Mouse (Mus musculus) forebrain, embryonic 11.5 days (tissue): ENCODE results near the gene Mast4. TPM values are rescaled to one million over a fixed set of nuclear protein-coding genes. Genes with fewer than 3 reads are reported as not detected.
A peak's percentile ranks its signal among the peaks of the same experiment; 100 is the strongest.

Experiments used
- ATAC-seq: fragments of 200-750 bp; cut with Nextera tagmentation; replicated peaks from 2 replicates; pipeline ENCODE4 v1.8.0; 2017; ENCODE audit warnings: moderate TSS enrichment; ENCODE audit not compliant: low FRiP score
- DNase-seq: peaks from one replicate; pipeline ENCODE4 v3.0.0-alpha.2; 2017; ENCODE audit warnings: low spot score
- H3K27ac ChIP-seq: fragments of 300-500 bp; sonication (generic); 2 replicates; pipeline ENCODE4 v1.5.1; 2014; ENCODE audit warnings: low read depth, low read length
- H3K27me3 ChIP-seq: fragments of 300-500 bp; sonication (generic); 2 replicates; pipeline ENCODE4 v1.6.1; 2014; ENCODE audit warnings: mild to moderate bottlenecking, low read length, mixed read lengths; ENCODE audit not compliant: control insufficient read depth, insufficient read depth
- H3K36me3 ChIP-seq: fragments of 300-500 bp; sonication (generic); 2 replicates; pipeline ENCODE4 v1.6.1; 2014; ENCODE audit warnings: mild to moderate bottlenecking, low read length, moderate library complexity, mixed read lengths; ENCODE audit not compliant: control insufficient read depth, insufficient read depth
- H3K4me1 ChIP-seq: fragments of 300-500 bp; sonication (generic); replicated peaks from 2 replicates; pipeline ENCODE4 v1.6.1; 2014; ENCODE audit warnings: low read length, mixed read lengths; ENCODE audit not compliant: control insufficient read depth, insufficient read depth
- H3K4me2 ChIP-seq: fragments of 300-500 bp; sonication (generic); 2 replicates; pipeline ENCODE4 v1.6.1; 2014; ENCODE audit warnings: low read depth, mild to moderate bottlenecking, low read length, moderate library complexity, mixed read lengths; ENCODE audit not compliant: severe bottlenecking
- H3K4me3 ChIP-seq: fragments of 300-500 bp; sonication (generic); 2 replicates; pipeline ENCODE4 v1.5.1; 2014; ENCODE audit warnings: low read depth, low read length
- H3K9ac ChIP-seq: fragments of 300-500 bp; sonication (generic); 2 replicates; pipeline ENCODE4 v1.6.1; 2014; ENCODE audit warnings: low read length
- H3K9me3 ChIP-seq: fragments of 300-500 bp; sonication (generic); 2 replicates; pipeline ENCODE4 v1.6.1; 2016; ENCODE audit warnings: low read length, mixed read lengths; ENCODE audit not compliant: control insufficient read depth
- WGBS: fragments of 180-500 bp; shearing (Covaris S2); extraction: QIAGEN DNeasy Blood & Tissue Kit; methylation state at CpG from one replicate; pipeline ENCODE4 v1.1.7; 2014; 5-methylcytosine and 5-hydroxymethylcytosine counted together
- polyA plus RNA-seq: library from polyadenylated mRNA; unstranded; fragments of >200 nt; fragmentation: Nextera tagmentation; extraction: Ambion mirVana; gene quantifications from 2 replicates; pipeline ENCODE4 v1.2.1, GENCODE M21; 2014

Gene Mast4
- polyA plus RNA-seq, 1 experiment from 2014 or later: 23.5 TPM

DNA sequence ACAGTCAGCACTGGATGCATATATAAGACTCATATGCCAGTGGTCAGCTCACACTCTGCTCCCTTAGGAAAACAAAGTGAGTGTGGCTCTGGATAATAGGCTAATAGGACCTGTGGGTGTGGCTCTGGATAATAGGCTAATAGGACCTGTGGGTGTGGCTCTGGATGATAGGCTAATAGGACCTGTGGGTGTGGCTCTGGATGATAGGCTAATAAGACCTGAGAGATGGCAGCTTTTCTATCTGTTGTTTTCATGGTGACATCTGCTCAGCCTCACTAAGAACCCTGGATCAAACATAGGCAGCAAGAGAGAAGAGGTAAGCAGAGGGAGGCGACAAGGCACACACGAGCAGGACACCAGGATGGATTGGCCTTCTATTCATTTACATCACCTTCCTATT lies 483.7 kb downstream of the Mast4 start:
- H3K9me3 ChIP-seq: no peaks in the 10 kb centered on the region
- peaks cover 3% of the 10 kb centered on the region; the same call in 1 of the 2 replicates for H3K4me1 ChIP-seq
- H3K4me2 ChIP-seq: no peak overlapping the region
- H3K27ac ChIP-seq: no peak overlapping the region
- DNase-seq (no peak), ATAC-seq (peak; percentile 30)
- 73% methylated on average over 2 of the region's 2 CpGs for WGBS
- no peak overlapping the region for H3K4me3 ChIP-seq
- no peaks in the 10 kb centered on the region for H3K27me3 ChIP-seq
- no peak overlapping the region for H3K9ac ChIP-seq
- H3K36me3 ChIP-seq: no peaks in the 10 kb centered on the region

DNA sequence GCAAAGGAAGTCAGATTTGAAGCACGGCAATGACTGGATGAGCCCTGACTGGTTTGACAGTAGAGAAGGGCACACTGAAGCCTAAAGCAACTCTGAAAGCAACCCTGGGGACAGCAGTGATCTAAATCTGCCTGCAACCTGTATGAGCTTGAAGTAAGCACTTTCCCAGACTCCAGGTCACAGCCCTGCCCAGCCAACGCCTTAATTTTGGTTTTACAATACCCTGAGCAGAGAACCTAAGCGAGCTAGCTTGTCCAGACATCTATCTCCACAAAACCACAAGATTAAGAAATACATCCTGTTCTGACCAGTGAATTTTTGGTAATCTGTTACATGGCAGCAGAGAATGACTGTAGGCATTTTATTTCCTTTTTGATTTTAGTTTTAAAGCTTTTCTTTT lies 485.2 kb downstream of the Mast4 start:
- Histone ChIP-seq H3K9ac (no peak overlapping the region), H3K36me3 (no peaks in the 10 kb centered on the region), H3K9me3 (no peaks in the 10 kb centered on the region), H3K4me1 (peaks cover 3% of the 10 kb centered on the region; the same call in 1 of the 2 replicates), H3K4me3 (no peak overlapping the region), H3K27me3 (no peaks in the 10 kb centered on the region), H3K4me2 (no peak overlapping the region), H3K27ac (no peak overlapping the region)
- ATAC-seq: no peak
- 87% methylated on average over 3 of the region's 3 CpGs for WGBS
- no peak for DNase-seq

DNA sequence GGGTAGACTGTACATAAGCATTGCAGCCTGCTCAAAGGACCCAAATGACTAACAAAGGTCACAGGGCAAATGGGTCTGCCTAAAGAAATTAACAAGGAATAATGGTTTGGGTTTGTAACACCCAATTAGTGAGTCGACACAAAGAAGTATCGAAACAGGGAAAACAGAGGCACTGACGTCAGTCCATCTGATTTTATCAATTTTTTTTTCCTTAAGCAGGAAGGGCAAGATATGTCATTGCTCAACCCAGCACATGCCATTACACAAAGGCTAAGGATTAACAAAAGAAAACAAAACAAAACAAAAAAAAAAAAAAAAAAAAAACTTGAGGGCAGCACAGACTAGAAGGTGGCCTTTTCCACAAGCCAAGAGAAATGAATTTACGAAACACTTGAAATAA lies 487.8 kb downstream of the Mast4 start:
- H3K36me3 ChIP-seq: no peaks in the 10 kb centered on the region
- peaks cover 10% of the 10 kb centered on the region for H3K4me1 ChIP-seq

DNA sequence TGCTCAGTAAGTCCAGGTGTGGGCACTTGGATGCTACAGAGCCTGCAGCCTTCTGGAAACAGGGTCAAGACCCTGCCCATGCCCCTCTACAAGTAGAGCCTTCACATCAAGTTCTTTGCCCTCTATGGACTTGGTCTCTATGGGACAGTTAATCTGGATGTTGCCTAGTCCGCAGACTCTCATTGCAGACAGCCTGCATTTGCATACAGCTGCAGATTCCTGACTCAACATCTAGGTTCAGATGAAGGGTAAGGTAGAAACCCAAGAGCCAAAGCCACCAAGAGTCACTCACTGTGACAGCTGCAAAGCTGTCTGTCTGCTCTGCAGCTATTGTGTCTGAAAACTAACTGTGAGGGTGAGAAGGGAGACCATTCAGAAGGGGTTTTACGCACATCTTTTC lies 491.6 kb downstream of the Mast4 start:
- DNase-seq (no peak), ATAC-seq (peak; percentile 48)
- Histone ChIP-seq H3K9ac (no peak overlapping the region), H3K9me3 (no peaks in the 10 kb centered on the region), H3K4me1 (peaks cover 8% of the 10 kb centered on the region), H3K36me3 (no peaks in the 10 kb centered on the region), H3K4me2 (no peak overlapping the region), H3K4me3 (no peak overlapping the region), H3K27ac (0 out of 2 replicates have a peak overlapping the region, but pooled peaks have one; percentile 18), H3K27me3 (no peaks in the 10 kb centered on the region)
- 72% methylated on average over 2 of the region's 2 CpGs for WGBS

More for the DNA sequence above, 487.8 kb downstream of the Mast4 start:
- no peak overlapping the region for H3K4me3 ChIP-seq
- H3K9ac ChIP-seq: no peak overlapping the region
- no peak overlapping the region for H3K27ac ChIP-seq
- WGBS: 65% methylated on average over 4 of the region's 4 CpGs
- DNase-seq (no peak), ATAC-seq (no peak)
- no peaks in the 10 kb centered on the region for H3K9me3 ChIP-seq
- no peak overlapping the region for H3K4me2 ChIP-seq
- no peaks in the 10 kb centered on the region for H3K27me3 ChIP-seq

DNA sequence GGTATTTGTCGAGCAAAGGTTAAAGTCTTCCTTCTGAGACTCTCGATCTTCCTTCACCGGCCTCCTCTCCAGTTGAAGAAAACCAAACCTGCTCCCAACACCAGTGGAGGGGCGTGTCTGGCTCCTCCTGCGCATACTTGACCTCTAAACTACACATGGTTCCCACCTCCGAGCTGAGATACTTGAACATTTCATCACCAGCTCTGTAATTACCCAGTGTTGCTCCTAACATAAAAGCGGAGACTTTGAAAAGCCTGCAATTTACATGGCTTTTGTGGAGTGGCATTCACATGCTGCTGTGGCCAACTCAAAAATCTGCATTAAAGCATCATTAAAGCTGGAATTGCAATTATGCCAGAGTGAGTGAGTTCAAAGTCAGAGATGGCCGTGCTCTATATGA lies 492.1 kb downstream of the Mast4 start:
- peak; percentile 52 for ATAC-seq
- Histone ChIP-seq H3K4me2 (no peak overlapping the region), H3K9ac (no peak overlapping the region), H3K27me3 (no peaks in the 10 kb centered on the region), H3K36me3 (no peaks in the 10 kb centered on the region), H3K27ac (0 out of 2 replicates have a peak overlapping the region, but pooled peaks have one; percentile 18), H3K9me3 (no peaks in the 10 kb centered on the region), H3K4me3 (no peak overlapping the region), H3K4me1 (peaks cover 8% of the 10 kb centered on the region)
- no peak for DNase-seq
- 54% methylated on average over 8 of the region's 8 CpGs for WGBS

DNA sequence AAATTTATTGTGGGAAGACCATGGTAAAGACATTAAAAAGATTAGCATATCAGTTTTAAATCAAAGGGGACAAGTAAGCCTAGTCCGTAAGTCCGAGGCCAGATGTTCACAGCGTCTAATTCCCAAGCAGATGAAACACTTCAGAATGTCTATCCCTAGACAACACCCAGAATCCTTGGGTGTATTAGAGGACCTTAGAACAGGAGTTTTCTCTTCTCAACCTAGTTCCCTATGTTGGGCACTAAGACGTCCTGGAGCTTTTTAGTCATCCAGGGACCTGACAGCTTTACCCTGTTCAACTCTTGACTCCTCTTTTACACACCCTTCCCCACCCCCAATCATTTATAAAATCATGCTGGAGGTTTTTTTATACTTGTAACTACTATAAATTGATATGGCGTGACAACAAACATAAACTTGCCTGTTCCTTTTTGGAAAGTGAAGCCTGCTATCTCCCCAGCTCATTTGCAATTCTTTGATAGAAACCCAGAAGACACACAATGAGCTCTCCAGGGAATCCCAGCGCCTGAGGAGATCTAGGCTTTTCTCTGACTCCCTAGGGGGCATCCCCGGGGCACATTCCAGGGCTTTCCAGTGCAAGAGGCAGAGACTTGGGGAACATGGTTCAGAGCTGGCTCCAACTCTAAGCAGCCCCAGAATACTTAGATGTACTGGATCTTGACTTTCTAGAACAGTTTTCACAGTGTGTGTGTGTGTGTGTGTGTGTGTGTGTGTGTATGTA lies 494.4 kb downstream of the Mast4 start:
- Histone ChIP-seq H3K27me3 (no peaks in the 10 kb centered on the region), H3K27ac (no peak overlapping the region), H3K9ac (no peak overlapping the region), H3K4me3 (no peak overlapping the region), H3K9me3 (no peaks in the 10 kb centered on the region), H3K4me1 (peaks cover 8% of the 10 kb centered on the region), H3K4me2 (no peak overlapping the region), H3K36me3 (no peaks in the 10 kb centered on the region)
- 41% methylated on average over 7 of the region's 7 CpGs for WGBS
- no peak for DNase-seq
- no peak for ATAC-seq

- DNase-seq: no peak
- no peak overlapping the region for H3K27ac ChIP-seq
- H3K36me3 ChIP-seq: no peaks in the 10 kb centered on the region
- H3K9me3 ChIP-seq: no peaks in the 10 kb centered on the region
- H3K4me2 ChIP-seq: no peak overlapping the region
- H3K9ac ChIP-seq: no peak overlapping the region
- no peak for ATAC-seq
- no peak overlapping the region for H3K4me3 ChIP-seq
- peaks cover 3% of the 10 kb centered on the region; the same call in 1 of the 2 replicates for H3K4me1 ChIP-seq
- 72% methylated on average over 4 of the region's 4 CpGs for WGBS
- no peaks in the 10 kb centered on the region for H3K27me3 ChIP-seq
These were observed 496.9 kb downstream of the Mast4 start for GRCm38 (mm10) chr13:102837427-102837826.

GRCm38 (mm10) chr13:102835336-102835735 lies 499.0 kb downstream of the Mast4 start:
- Histone ChIP-seq H3K36me3 (no peaks in the 10 kb centered on the region), H3K4me2 (no peak overlapping the region), H3K9me3 (no peaks in the 10 kb centered on the region), H3K4me1 (no peaks in the 10 kb centered on the region; the same call in 1 of the 2 replicates), H3K9ac (no peak overlapping the region), H3K27ac (no peak overlapping the region), H3K27me3 (no peaks in the 10 kb centered on the region), H3K4me3 (no peak overlapping the region)
- no peak for DNase-seq
- WGBS: 85% methylated on average over 8 of the region's 8 CpGs
- ATAC-seq: no peak

DNA sequence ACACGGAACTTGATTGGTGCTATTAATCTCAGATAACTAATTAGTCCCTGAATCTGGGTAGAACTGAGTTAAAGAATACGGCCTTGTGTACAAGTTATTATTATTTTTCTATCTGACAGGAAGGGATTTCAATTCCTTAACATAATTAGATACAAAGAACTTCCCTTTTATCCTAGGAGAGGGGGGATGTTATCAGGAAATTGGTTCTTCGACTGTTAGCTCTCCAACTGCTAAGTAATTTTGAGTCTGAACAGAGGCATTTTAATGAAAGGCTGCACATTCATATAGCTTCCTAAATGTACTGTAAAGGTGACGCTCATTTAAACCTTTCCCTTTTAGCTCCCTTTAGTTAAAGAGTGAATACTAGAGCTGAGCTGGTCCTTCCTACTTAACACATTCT lies 516.0 kb downstream of the Mast4 start:
- WGBS: 72% methylated on average over 4 of the region's 4 CpGs
- Histone ChIP-seq H3K9me3 (no peaks in the 10 kb centered on the region), H3K36me3 (no peaks in the 10 kb centered on the region), H3K27ac (no peak overlapping the region), H3K4me2 (no peak overlapping the region), H3K27me3 (no peaks in the 10 kb centered on the region), H3K4me1 (no peaks in the 10 kb centered on the region), H3K4me3 (no peak overlapping the region), H3K9ac (no peak overlapping the region)
- DNase-seq (no peak), ATAC-seq (no peak)
